Mouse (Mus musculus) bone marrow macrophage, adult 2 months (primary cell): ENCODE measurements around the gene Efcc1. TPM values are rescaled to one million over a fixed set of nuclear protein-coding genes. Genes with fewer than 3 reads are reported as not detected.
A peak's percentile ranks its signal among the peaks of the same experiment; 100 is the strongest.

ENCODE experiments used
- H3K27ac ChIP-seq: 2 replicates; pipeline ENCODE4 v1.5.1; 2012; ENCODE audit warnings: low read depth, low read length; ENCODE audit not compliant: insufficient read depth
- H3K4me1 ChIP-seq: 2 replicates; pipeline ENCODE4 v1.6.1; 2012; ENCODE audit warnings: low read length; ENCODE audit not compliant: control insufficient read depth, insufficient read depth
- H3K4me3 ChIP-seq: 2 replicates; pipeline ENCODE4 v1.5.1; 2012; ENCODE audit warnings: mild to moderate bottlenecking, low read length, moderate library complexity; ENCODE audit not compliant: insufficient read depth
- CTCF ChIP-seq: IDR thresholded peaks from 2 replicates; pipeline ENCODE4 v1.5.1; 2012; ENCODE audit warnings: low read depth, mild to moderate bottlenecking, low read length, moderate library complexity
- POLR2A ChIP-seq: IDR thresholded peaks from 2 replicates; pipeline ENCODE4 v1.6.1; 2012; ENCODE audit warnings: mild to moderate bottlenecking, low read depth, low read length, borderline replicate concordance
- polyA plus RNA-seq: library from polyadenylated mRNA; stranded (reverse); fragments of >200 nt; gene quantifications from 2 replicates; pipeline ENCODE4 v1.2.4, GENCODE M21; 2012; ENCODE audit not compliant: missing spikeins, insufficient read depth, insufficient read length

Efcc1 gene
- polyA plus RNA-seq, 1 experiment, result not detected

DNA sequence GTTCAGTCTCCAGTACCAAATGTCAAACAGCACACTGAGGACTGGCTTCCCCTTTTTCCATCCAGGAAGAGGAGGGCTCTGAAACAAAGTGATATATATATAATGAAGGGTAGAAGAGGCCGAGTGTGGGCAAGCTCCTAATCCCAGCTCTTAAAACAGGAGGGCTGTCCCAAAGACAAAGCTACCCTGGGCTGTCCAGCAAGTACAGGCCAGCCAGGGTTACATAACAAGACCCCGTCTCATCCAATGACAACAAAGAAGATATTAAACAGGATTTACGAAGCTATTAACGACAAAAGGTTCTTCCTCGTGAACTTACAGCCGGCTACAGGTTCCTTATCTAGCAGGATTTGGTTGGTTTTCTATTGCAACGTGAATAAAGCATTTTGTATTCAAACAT lies 74.2 kb downstream of the Efcc1 start:
- Histone ChIP-seq H3K27ac (no peak overlapping the region), H3K4me3 (no peak overlapping the region), H3K4me1 (peaks cover 59% of the 10 kb centered on the region)
- TF ChIP-seq CTCF (no peak), POLR2A (no peak)

GRCm38 (mm10) chr6:87805448-87805847 lies 74.8 kb downstream of the Efcc1 start:
- Histone ChIP-seq H3K4me3 (no peak overlapping the region), H3K27ac (peak overlapping the region; percentile 56), H3K4me1 (peaks cover 64% of the 10 kb centered on the region)
- TF ChIP-seq POLR2A (no peak), CTCF (no peak)

Other genes starting within 250 kb of the Efcc1 start
- gene Arhgap25, start 197.6 kb upstream of the Efcc1 start, polyA plus RNA-seq, result 66.3 and 69.0 TPM in 2 replicates
- gene Prokr1, start 140.1 kb upstream of the Efcc1 start, polyA plus RNA-seq, result 0.70 and 1.1 TPM in 2 replicates
- 8.2 and 9.5 TPM in 2 replicates for gene Aplf, start 58.7 kb upstream of the Efcc1 start, polyA plus RNA-seq
- gene Gp9, start 47.2 kb downstream of the Efcc1 start, polyA plus RNA-seq, result not detected in 2 replicates
- gene Rab43, start 81.3 kb downstream of the Efcc1 start, polyA plus RNA-seq, result 78.0 and 91.8 TPM in 2 replicates
- gene Gm45140, start 104.9 kb downstream of the Efcc1 start, polyA plus RNA-seq, result 7.9 and 10.0 TPM in 2 replicates
- 38.3 and 44.8 TPM in 2 replicates for gene Isy1, start 107.9 kb downstream of the Efcc1 start, polyA plus RNA-seq
- gene Cnbp, start 120.2 kb downstream of the Efcc1 start, polyA plus RNA-seq, result 169 and 174 TPM in 2 replicates
- 49.5 and 51.7 TPM in 2 replicates for gene Copg1, start 156.9 kb downstream of the Efcc1 start, polyA plus RNA-seq
- 20.0 and 21.2 TPM in 2 replicates for gene Hmces, start 183.1 kb downstream of the Efcc1 start, polyA plus RNA-seq